Mouse (Mus musculus) liver, embryonic 12.5 days (tissue): Measurements from ENCODE around the gene Ubxn4. TPM values are rescaled to one million over a fixed set of nuclear protein-coding genes. Genes with fewer than 3 reads are reported as not detected.
"Not testable (repeated sequence)": the region's sequence is repeated elsewhere in the genome, so short reads cannot be mapped to it uniquely, and the experiment has no call there.

Experiments used
- ATAC-seq: fragments of 200-750 bp; cut with Nextera tagmentation; 2 replicates; pipeline ENCODE4 v1.8.0; 2017; ENCODE audit warnings: moderate number of reproducible peaks, mild to moderate bottlenecking, moderate library complexity
- H3K27ac ChIP-seq: fragments of 300-500 bp; sonication (generic); 2 replicates; pipeline ENCODE4 v1.5.1; 2016; ENCODE audit warnings: mild to moderate bottlenecking
- H3K27me3 ChIP-seq: fragments of 300-500 bp; sonication (generic); replicated peaks from 2 replicates; pipeline ENCODE4 v1.6.1; 2016; ENCODE audit warnings: mild to moderate bottlenecking, moderate library complexity
- H3K36me3 ChIP-seq: fragments of 300-500 bp; sonication (generic); 2 replicates; pipeline ENCODE4 v1.6.1; 2016; ENCODE audit warnings: mild to moderate bottlenecking, moderate library complexity
- H3K4me1 ChIP-seq: fragments of 300-500 bp; sonication (generic); 2 replicates; pipeline ENCODE4 v1.6.1; 2016
- H3K4me2 ChIP-seq: fragments of 300-500 bp; sonication (generic); 2 replicates; pipeline ENCODE4 v1.6.1; 2016; ENCODE audit warnings: mild to moderate bottlenecking, moderate library complexity
- H3K4me3 ChIP-seq: fragments of 300-500 bp; sonication (generic); 2 replicates; pipeline ENCODE4 v1.5.1; 2016; ENCODE audit warnings: mild to moderate bottlenecking, moderate library complexity
- H3K9ac ChIP-seq: fragments of 300-500 bp; sonication (generic); 2 replicates; pipeline ENCODE4 v1.6.1; 2016; ENCODE audit warnings: mild to moderate bottlenecking, moderate library complexity
- H3K9me3 ChIP-seq: fragments of 300-500 bp; sonication (generic); replicated peaks from 2 replicates; pipeline ENCODE4 v1.6.1; 2016; ENCODE audit warnings: mild to moderate bottlenecking, moderate library complexity
- WGBS: fragments of 180-500 bp; shearing (Covaris S2); methylation state at CpG from one replicate; pipeline ENCODE4 v1.1.7; 2016; ENCODE audit not compliant: insufficient replicate concordance; 5-methylcytosine and 5-hydroxymethylcytosine counted together
- polyA plus RNA-seq: library from polyadenylated mRNA; unstranded; fragments of >200 nt; fragmentation: Nextera tagmentation; extraction: Ambion mirVana; gene quantifications from 2 replicates; pipeline ENCODE4 v1.2.1, GENCODE M21; 2016

The Ubxn4 gene
- 43.1 and 43.5 TPM in 2 replicates for polyA plus RNA-seq

DNA sequence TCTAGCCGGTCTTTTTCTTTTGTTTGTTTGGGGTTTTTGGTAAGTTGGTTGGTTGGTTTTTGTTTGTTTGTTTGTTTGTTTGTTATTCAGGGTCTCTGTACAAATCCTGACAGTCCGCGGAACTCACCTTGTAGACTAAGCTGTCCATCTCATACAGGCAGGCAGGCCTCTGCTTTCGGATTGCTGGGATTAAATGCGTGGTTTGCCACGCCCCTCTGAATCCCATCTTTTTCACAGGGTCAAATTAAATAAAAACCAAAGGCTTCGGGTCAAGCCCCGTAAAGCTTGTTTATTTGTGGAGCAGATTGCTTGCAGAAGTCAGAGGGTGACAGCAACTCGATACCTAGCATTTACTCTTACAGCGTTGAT is at the start of gene Ubxn4:
TSS of gene Ubxn4 (plus strand) at position 338 of the 369 bp plus-strand sequence.
- Histone ChIP-seq H3K4me3 (peak within 1 kb of the TSS; percentile 77), H3K9me3 (no peaks in the 10 kb centered on the region), H3K9ac (peak within 1 kb of the TSS; percentile 85), H3K36me3 (peaks cover 16% of the 10 kb centered on the region), H3K27ac (peak within 1 kb of the TSS; percentile 89), H3K4me1 (peaks cover 24% of the 10 kb centered on the region), H3K27me3 (no peaks in the 10 kb centered on the region), H3K4me2 (peak within 1 kb of the TSS; percentile 94)
- 7% methylated on average over 10 of the region's 10 CpGs for WGBS
- ATAC-seq, result peak; percentile 9; the same call in 1 of the 2 replicates

DNA sequence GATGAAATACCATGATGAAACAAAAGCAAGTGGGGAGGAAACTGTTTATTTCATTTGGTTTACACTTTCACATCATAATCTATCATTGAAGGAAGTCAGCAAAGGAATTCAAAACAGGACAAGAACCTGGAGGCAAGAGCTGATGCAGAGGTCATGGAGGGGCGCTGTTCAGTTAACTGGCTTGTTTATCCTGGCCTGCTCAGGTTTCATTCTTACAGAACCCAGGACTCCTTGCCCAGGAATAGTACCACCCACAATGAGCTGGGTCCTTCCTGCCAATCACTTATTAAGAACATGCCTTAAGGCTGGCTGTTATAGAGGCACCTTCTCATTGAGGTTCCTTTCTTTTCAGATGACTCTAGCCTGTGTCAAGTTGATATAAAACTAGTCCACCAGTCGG is 49.8 kb upstream of the Ubxn4 start:
- 77% methylated on average over 2 of the region's 2 CpGs for WGBS
- Histone ChIP-seq H3K27ac (no peak overlapping the region), H3K9me3 (no peaks in the 10 kb centered on the region), H3K4me2 (no peak overlapping the region), H3K4me3 (no peak overlapping the region), H3K36me3 (peaks cover 64% of the 10 kb centered on the region), H3K4me1 (no peaks in the 10 kb centered on the region), H3K9ac (no peak overlapping the region), H3K27me3 (no peaks in the 10 kb centered on the region)
- no peak for ATAC-seq

DNA sequence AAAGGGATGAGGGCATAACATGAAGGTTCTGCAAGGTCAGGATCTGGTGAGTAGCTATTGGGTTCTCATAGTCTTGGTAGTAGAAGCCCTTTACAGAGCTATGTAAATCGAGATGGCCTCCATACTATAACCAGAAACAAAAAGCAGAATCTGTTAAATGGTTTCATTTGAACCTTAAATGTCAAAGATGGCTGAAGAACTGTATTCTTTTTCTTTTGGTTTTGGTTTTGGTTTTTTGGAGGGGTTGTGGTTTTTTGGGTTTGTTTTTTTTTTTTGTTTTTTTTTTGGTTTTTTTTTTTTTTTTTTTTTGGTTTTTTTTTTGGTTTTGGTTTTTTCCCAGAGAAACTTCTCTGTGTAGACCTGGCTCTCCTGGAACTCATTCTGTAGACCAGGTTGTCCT is 46.4 kb upstream of the Ubxn4 start:
- ATAC-seq, result no peak
- Histone ChIP-seq H3K36me3 (peaks cover 66% of the 10 kb centered on the region), H3K4me1 (no peaks in the 10 kb centered on the region), H3K9ac (no peak overlapping the region), H3K4me3 (no peak overlapping the region), H3K27ac (no peak overlapping the region), H3K4me2 (no peak overlapping the region), H3K9me3 (no peaks in the 10 kb centered on the region), H3K27me3 (no peaks in the 10 kb centered on the region)
- WGBS, result 88% methylated on average over 1 of the region's 1 CpGs

DNA sequence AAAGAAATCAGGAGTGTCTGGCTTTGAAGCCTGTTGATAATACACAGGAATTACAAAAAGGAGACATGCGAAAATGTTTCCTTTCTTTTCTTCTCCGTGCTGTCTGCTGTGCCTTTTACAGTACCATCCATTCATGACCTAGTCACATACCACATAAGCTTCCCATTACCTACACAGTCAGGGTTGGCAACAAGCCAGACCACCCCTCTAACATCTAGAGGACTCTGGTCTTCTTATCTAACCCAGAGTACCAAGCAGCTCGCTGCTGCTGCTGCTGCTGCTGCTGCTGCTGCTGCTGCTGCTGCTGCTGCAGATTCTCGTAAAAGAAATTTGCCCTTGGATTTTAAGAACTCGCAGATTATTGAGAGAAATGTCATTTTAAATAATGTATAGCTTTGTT is 30.5 kb upstream of the Ubxn4 start:
- H3K9ac ChIP-seq, result no peak overlapping the region
- H3K4me1 ChIP-seq, result no peaks in the 10 kb centered on the region
- H3K27ac ChIP-seq, result no peak overlapping the region
- H3K27me3 ChIP-seq, result no peaks in the 10 kb centered on the region
- 72% methylated on average over 5 of the region's 5 CpGs for WGBS
- no peak overlapping the region for H3K4me2 ChIP-seq
- H3K36me3 ChIP-seq, result peaks cover 62% of the 10 kb centered on the region
- H3K4me3 ChIP-seq, result no peak overlapping the region
- H3K9me3 ChIP-seq, result no peaks in the 10 kb centered on the region
- ATAC-seq, result no peak

DNA sequence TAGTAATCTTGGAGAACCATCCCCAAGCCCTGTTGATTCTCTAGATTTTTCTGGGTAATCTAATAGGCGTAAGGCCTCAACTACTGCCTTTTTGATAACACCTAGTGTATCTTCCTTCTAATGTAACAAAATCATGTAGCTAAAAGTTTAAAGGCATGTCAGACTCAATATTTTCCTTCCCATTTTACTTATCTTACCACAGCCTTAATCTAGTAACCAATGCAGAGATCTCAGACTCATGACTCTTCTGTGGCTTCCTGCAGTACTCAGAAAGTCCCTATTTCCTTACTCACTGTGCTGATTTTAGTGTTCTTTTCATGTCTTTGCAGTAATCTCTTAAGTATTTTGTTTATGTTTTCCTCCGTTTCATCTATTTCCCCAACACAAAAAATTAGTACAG is 21.9 kb upstream of the Ubxn4 start:
- Histone ChIP-seq H3K4me2 (no peak overlapping the region), H3K4me1 (no peaks in the 10 kb centered on the region), H3K27ac (no peak overlapping the region), H3K9me3 (no peaks in the 10 kb centered on the region), H3K4me3 (no peak overlapping the region), H3K9ac (no peak overlapping the region), H3K27me3 (no peaks in the 10 kb centered on the region), H3K36me3 (peaks cover 67% of the 10 kb centered on the region)
- no peak for ATAC-seq
- WGBS, result 85% methylated on average over 2 of the region's 2 CpGs

DNA sequence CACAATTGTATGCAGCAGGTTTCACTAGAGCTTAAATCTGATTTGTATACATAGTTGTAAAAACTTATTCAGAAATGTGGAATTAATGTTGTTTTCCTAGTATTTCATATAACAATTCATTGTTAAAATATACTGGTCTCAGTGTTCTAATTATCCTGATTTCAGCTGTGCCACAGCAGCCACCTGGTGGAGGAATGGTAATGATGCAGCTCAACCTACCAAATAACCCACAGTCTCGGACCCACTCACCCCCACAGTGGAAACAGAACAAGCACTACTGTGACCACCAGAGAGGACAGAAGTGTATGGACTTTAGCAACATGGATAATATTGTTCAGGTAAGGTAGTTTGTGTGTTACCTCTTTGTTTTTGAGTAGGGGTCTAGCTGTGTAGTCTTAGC is 20.5 kb upstream of the Ubxn4 start:
- WGBS, result 81% methylated on average over 1 of the region's 1 CpGs
- peaks cover 66% of the 10 kb centered on the region for H3K36me3 ChIP-seq
- H3K9me3 ChIP-seq, result no peaks in the 10 kb centered on the region
- no peaks in the 10 kb centered on the region for H3K4me1 ChIP-seq
- H3K27me3 ChIP-seq, result no peaks in the 10 kb centered on the region
- ATAC-seq, result no peak
- no peak overlapping the region for H3K4me3 ChIP-seq
- no peak overlapping the region for H3K9ac ChIP-seq
- no peak overlapping the region for H3K4me2 ChIP-seq
- H3K27ac ChIP-seq, result no peak overlapping the region

DNA sequence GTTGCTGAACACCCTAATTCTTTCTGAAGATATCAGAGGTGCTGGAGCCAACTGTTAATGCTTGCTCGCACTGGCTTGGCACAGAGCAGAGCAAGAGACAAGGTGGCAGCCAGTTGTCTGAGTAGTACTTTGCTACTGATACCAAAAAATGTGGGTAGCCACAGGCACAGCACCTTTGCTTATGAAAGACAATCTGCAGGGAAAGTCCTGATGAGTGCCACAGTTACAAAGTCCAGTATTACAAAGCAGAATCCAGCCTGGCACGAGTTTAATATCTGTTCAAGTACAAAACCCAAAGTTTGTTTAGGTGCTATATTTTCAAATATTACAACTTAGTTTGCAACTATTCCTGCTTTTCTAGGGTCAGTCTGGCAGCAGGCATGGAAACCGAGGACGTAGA is 8.6 kb upstream of the Ubxn4 start:
- Histone ChIP-seq H3K9ac (no peak overlapping the region), H3K27ac (no peak overlapping the region), H3K4me2 (no peak overlapping the region), H3K4me1 (no peaks in the 10 kb centered on the region), H3K36me3 (peaks cover 84% of the 10 kb centered on the region), H3K9me3 (no peaks in the 10 kb centered on the region), H3K4me3 (no peak overlapping the region), H3K27me3 (no peaks in the 10 kb centered on the region)
- 87% methylated on average over 4 of the region's 4 CpGs for WGBS
- ATAC-seq, result no peak

DNA sequence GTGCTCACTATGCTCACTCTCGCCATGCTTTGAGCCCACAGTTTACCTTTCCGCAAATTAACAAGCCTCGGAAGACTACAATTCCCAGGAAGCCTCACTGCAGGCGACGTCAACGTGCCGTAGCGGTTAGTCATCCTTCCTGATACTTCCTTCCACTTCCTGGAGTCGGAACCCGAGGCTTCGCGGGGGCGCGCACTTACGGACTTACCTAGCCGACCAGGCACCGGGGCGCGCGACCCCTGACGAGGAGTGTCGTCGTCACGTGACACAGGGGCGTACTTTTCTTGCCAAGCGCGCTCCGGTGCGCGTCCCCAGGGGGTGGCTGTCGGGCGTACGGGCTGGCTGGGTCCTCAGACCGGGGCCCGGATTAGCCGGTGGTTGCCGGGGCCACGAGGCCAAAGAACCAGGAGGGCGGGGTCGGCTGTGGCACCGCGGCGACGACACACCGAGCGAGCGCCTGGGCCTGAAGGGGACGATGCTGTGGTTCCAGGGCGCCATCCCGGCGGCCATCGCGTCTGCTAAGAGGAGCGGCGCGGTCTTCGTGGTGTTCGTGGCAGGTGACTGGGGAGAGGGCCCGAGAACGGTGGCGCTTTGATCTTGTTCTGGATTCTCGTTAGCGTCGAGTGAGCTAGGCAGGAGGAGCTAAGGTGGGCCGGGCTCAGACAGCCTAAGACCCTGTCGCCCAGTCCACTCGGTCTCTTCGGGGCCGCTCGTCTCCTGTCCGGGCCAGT is 397 bp downstream of the Ubxn4 start:
- H3K4me3 ChIP-seq, result peak overlapping the region; percentile 77
- H3K9ac ChIP-seq, result peak overlapping the region; percentile 85
- peak overlapping the region; percentile 89 for H3K27ac ChIP-seq
- under 1% methylated on average over 65 of the region's 71 CpGs for WGBS
- H3K9me3 ChIP-seq, result no peaks in the 10 kb centered on the region
- H3K4me1 ChIP-seq, result peaks cover 24% of the 10 kb centered on the region
- H3K4me2 ChIP-seq, result peak overlapping the region; percentile 94
- H3K36me3 ChIP-seq, result peaks cover 12% of the 10 kb centered on the region
- peak; percentile 92 for ATAC-seq
- no peaks in the 10 kb centered on the region for H3K27me3 ChIP-seq

DNA sequence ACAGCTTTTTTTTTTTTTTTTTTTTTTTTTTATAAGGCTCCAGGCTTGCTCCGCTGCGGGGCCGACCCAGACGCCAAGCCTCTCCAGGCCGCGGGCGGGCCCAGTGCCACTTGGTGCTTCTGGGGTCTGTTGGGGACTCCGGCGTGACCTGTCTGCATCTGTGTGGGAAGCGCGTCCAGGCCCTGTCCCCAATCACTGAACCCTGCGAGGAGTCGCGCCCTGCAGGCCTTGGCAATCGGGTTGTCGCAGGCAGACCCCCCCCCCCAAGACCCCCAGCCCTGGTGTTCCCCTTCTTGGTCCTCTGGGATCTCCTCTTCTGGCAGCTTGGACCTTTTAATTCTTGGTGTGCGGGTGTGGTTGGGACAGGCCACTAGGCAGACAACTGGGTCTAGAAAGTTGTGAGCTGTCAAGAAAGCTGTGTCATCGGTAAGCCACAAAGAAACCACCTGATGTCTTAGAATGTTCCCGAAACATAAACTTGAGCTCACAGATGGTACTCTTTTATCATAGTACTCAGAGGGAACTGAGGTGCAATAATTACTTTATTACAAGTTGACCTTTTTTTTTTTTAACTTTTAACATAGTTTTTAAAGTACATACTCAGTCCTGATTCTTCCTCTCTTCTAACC is 1.1 kb downstream of the Ubxn4 start:
- Histone ChIP-seq H3K4me1 (peaks cover 24% of the 10 kb centered on the region), H3K9me3 (no peaks in the 10 kb centered on the region), H3K4me2 (peak overlapping the region; percentile 94), H3K27me3 (no peaks in the 10 kb centered on the region), H3K9ac (peak overlapping the region; percentile 85), H3K27ac (peak overlapping the region; percentile 89), H3K4me3 (peak overlapping the region; percentile 77), H3K36me3 (peaks cover 11% of the 10 kb centered on the region; the same call in 1 of the 2 replicates)
- under 1% methylated on average over 19 of the region's 19 CpGs for WGBS
- ATAC-seq, result peak; percentile 61

DNA sequence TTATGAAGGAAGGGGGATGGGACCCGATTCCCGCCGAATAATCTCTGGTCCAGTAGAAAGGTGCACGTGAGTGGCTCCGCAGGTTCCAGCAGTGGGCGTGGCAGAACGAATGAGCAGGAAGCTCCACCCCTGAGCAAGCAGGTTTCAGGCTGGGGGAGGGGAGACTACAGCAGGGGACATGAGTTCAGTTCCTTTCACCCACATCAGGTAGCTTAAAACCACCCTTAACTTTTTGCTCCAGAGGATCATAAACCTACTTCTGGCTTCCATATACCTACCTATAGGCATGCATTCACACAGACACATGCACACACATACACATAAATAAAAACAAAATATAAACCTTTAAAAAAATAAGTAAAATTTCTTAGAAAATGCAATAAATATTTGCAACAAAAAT is 23.3 kb downstream of the Ubxn4 start:
- 70% methylated on average over 7 of the region's 7 CpGs for WGBS
- H3K27ac ChIP-seq, result not testable (repeated sequence)

DNA sequence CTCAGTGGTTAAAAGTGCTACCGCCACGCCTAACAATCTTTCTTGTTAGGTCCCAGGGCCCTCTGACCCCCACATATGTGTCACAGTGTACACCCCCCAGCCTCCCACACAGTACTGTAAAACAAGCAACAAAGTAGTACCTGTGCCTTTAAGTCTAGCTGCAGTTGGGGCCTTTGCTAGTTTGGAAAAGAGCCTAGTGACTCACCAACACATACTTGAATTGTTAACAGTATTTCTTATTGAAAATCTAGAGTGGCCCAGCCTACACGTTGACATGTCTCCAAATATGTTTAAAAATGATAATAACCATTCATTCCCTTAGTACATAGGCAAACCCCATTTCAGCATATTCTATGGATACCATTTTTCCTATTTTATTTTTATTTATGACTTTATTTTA is 27.0 kb downstream of the Ubxn4 start:
- H3K9me3 ChIP-seq, result no peaks in the 10 kb centered on the region
- ATAC-seq, result no peak
- H3K4me3 ChIP-seq, result no peak overlapping the region
- peaks cover 3% of the 10 kb centered on the region for H3K4me1 ChIP-seq
- no peak overlapping the region for H3K9ac ChIP-seq
- H3K27ac ChIP-seq, result no peak overlapping the region
- no peaks in the 10 kb centered on the region for H3K27me3 ChIP-seq
- peaks cover 92% of the 10 kb centered on the region for H3K36me3 ChIP-seq
- WGBS, result 86% methylated on average over 3 of the region's 3 CpGs
- H3K4me2 ChIP-seq, result no peak overlapping the region

More for the DNA sequence above, 23.3 kb downstream of the Ubxn4 start:
- not testable (repeated sequence) for ATAC-seq, H3K4me3 ChIP-seq, H3K27me3 ChIP-seq, H3K9ac ChIP-seq, H3K4me2 ChIP-seq, H3K9me3 ChIP-seq, H3K4me1 ChIP-seq
- peaks cover 93% of the 10 kb centered on the region for H3K36me3 ChIP-seq

DNA sequence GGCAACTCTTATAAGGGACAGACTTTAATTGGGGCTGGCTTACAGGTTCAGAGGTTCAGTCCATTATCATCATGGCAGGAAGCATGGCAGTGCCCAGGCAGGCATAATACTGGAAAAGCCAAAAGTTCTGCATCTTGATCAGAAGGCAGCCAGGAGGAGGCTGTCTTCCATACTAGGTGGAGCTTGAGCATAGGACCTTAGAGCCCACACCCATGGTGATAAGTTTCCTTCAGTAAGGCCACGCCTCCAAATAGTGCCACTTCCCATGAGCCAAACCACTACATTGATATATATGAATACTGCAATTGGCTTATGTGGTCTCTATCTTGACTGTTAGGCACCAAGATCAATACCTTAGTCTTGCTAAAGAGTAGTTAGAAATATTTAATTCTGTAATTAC is 32.1 kb downstream of the Ubxn4 start:
- peak; percentile 68 for ATAC-seq
- 65% methylated on average over 1 of the region's 1 CpGs for WGBS
- peaks cover 93% of the 10 kb centered on the region for H3K36me3 ChIP-seq

More for the DNA sequence above, 32.1 kb downstream of the Ubxn4 start:
- Histone ChIP-seq H3K4me1 (peaks cover 6% of the 10 kb centered on the region), H3K4me2 (no peak overlapping the region), H3K9ac (no peak overlapping the region), H3K4me3 (no peak overlapping the region), H3K9me3 (no peaks in the 10 kb centered on the region), H3K27ac (no peak overlapping the region), H3K27me3 (no peaks in the 10 kb centered on the region)
